Mouse (Mus musculus) kidney, adult 2 months (tissue): ENCODE measurements at regions not wholly inside any gene's neighbourhood (a gene's known extent, or its start where the extent isn't known, plus 50 kb on each side); places are given as distances from the start of the nearest gene placed in this dataset.

ENCODE experiments used
- CTCF ChIP-seq: fragments of 200-500 bp; conservative IDR thresholded peaks from 2 replicates; pipeline ENCODE4 v1.5.1; 2011; ENCODE audit warnings: low read depth, mild to moderate bottlenecking, control low read depth, low read length, moderate library complexity, mixed read lengths; ENCODE audit not compliant: insufficient read depth, insufficient read length
- POLR2A ChIP-seq: fragments of 200-500 bp; IDR thresholded peaks from one replicate; pipeline ENCODE4 v1.6.1; 2011; ENCODE audit warnings: low read depth, low read length, control low read depth

DNA sequence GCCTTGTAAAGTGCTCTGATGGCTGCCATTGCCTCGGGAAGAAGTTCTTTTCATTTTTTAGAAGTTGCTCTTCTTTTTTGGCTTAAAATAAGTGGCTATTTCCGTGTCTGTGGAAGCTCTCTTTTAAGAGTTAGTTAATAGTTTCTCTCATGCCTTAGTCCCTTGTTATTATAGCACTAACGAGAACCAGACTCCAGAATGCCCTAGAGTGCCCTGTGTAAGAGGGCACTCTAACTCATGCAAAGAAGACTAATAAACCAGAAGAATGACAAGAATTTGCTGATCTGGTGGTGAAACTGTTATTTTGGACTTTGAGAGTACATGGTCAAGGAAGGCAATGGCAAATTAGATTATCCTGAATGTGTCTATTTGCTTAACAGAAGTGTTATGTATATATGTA is 202.6 kb downstream of the Dkk2 start:
- TF ChIP-seq POLR2A (no peak), CTCF (no peak)
